Mouse (Mus musculus): ENCODE data around the gene Dgat2l6.

Gene Dgat2l6

DNA sequence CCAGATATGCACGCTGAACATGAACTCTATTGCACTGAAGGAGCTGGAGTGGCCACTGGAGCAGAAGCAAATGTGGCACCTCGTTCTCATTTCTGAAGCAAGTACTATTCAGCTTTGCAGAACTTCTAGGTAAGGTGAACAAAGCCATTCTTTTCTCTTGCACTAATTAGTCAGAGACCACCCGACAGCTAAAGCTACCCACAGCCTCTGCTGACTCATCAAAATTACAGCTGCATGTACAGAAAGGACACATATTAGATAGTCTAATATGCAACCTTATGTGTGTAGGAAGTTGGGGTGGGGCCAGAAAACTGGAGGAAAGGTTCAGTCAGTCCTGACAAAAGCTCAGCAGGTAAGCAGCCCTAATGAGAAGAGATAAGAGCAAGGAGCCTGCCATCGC is at the start of gene Dgat2l6:
Dgat2l6 (plus strand) TSS at position 368 of the 400 bp plus-strand sequence.
- no peak for DNase-seq (ENCODE audit: low spot score)

GRCm38 (mm10) chrX:100475569-100476223 is 48.9 kb upstream of the Dgat2l6 start:
- no peak for DNase-seq (ENCODE audit: low spot score)

- peak; percentile 43 for DNase-seq (ENCODE audit: low spot score)
These were observed 44.3 kb upstream of the Dgat2l6 start for GRCm38 (mm10) chrX:100480317-100480716.

GRCm38 (mm10) chrX:100493500-100494067 is 31.1 kb upstream of the Dgat2l6 start:
- no peak for DNase-seq (ENCODE audit: low spot score)

GRCm38 (mm10) chrX:100494068-100494978 is 30.3 kb upstream of the Dgat2l6 start, which contains the start of gene Igbp1:
Gene Igbp1 (plus strand): TSS chrX:100494291.
- peak; percentile 51 for DNase-seq (ENCODE audit: low spot score)

- DNase-seq (ENCODE audit: low spot score): no peak
These were observed 20.3 kb upstream of the Dgat2l6 start for GRCm38 (mm10) chrX:100504175-100504851.

- DNase-seq (ENCODE audit: low spot score): no peak
These were observed 16.5 kb upstream of the Dgat2l6 start for GRCm38 (mm10) chrX:100508164-100508563.

GRCm38 (mm10) chrX:100509921-100510320 is 14.7 kb upstream of the Dgat2l6 start:
- DNase-seq (ENCODE audit: low spot score): no peak

DNA sequence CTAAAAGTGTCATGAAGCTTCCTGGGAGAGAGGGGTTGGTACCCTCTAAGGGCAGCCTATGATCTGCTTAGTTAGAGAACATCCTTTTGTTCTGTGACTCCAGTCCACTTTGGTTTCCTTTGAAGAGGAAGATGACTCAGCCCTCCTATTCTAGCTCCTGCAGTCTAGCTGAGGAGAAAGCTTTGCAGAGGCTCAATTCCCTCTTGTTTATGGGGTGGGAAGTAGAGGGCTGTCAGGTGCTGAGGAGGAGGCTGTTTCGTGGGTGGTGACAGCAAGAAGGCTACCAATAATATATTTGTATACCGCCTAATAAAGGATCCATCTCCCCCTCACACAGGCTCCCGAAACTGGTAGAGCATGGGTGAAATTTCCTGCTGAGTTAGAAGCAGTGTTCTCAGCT is 8.0 kb upstream of the Dgat2l6 start:
- DNase-seq (ENCODE audit: low spot score): no peak

DNA sequence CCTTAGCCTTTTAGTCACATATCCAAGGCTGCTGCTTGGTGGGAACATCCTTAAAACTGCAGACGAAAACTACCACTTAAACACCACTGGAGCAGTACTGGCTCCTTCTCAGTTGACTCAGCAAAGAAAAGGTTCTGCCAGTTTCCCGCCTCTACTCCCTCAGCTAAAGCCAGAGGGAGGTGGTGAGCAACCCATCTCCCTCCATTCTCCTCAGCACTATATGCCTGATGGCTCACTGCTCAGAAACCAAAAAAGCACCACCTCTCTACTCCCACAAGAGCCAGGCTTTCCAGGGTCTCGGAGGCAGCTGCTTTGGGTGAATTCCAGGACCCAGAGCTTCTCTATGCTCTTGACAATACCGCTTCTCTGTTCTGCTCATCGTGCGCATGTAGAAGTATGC is 7.0 kb upstream of the Dgat2l6 start:
- no peak for DNase-seq (ENCODE audit: low spot score)

DNA sequence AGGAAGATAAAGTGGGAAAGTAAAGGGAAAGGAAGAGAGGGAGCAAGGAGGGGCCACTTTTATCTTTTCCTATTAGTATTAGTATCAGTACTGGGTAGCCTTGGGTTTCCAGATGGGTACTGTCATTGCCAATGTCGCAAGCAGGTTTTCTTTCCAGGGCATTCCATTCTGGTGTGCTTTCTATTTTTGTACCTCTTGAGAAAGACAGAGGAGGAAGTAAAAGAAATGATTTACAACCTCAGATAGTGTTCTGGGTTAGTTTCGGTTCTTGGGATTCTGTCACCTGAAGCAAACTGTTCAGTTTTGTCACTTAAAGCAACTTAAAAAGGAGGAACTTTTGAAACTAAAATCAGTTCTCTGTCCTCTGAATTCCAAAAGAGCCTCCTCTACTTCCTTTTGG is 6.1 kb upstream of the Dgat2l6 start:
- DNase-seq (ENCODE audit: low spot score): no peak

DNA sequence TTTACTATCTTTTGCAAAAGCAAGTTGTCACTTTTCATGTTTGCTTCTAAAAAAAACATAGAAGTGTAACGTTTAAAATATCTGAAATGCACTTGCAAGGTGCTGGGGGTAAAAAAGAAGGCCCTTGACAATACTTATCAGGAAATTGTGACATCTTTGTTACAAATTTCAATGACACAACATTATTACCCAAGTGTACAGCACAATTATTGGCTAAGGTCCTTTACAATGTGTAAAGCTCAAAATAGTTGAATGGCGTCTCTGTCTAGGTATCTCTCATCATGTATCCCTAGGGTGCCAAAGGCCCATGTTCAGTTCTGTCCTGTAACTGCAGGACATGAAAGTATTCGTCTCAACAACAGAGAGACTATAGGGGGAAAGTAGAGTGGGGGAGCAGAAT is 31.4 kb downstream of the Dgat2l6 start:
- DNase-seq (ENCODE audit: low spot score): no peak

- no peak for DNase-seq (ENCODE audit: low spot score)
These were observed 41.1 kb downstream of the Dgat2l6 start for GRCm38 (mm10) chrX:100565696-100566095.

GRCm38 (mm10) chrX:100571951-100572350 is 47.3 kb downstream of the Dgat2l6 start, which contains the start of gene Awat1:
Gene Awat1 (plus strand): TSS chrX:100572251.
- no peak for DNase-seq (ENCODE audit: low spot score)

DNA sequence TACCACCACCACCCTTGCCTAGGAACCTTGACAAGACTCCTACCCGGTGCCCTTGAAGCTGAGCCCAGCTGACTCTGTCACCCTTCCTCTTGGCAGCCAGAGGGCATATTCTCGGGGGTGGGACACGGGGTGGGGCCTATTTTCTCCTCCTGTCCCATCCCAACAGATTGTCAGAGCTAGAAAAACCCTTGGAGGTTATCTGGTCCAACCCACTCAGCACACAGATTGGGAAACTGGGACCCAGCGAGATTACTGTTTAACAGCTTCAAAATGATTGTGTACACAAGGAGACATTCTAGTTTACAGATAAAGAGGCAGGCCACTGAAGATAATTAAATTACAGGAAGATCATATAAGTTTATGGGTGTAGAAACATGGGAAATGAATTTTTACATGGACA is 70.2 kb downstream of the Dgat2l6 start, which contains the start of gene P2ry4:
P2ry4 (minus strand) TSS at position 79 of the 400 bp plus-strand sequence.
- DNase-seq (ENCODE audit: low spot score): no peak
